Mouse (Mus musculus) olfactory bulb, adult 2 months (tissue): ENCODE measurements around the gene Pde4a. TPM values are rescaled to one million over a fixed set of nuclear protein-coding genes. Genes with fewer than 3 reads are reported as not detected.

Source experiments
- H3K27ac ChIP-seq: fragments of 200-500 bp; 2 replicates; pipeline ENCODE4 v1.5.1; 2012; ENCODE audit warnings: low read depth, low read length; ENCODE audit not compliant: insufficient read depth
- H3K4me1 ChIP-seq: fragments of 200-500 bp; 2 replicates; pipeline ENCODE4 v1.6.1; 2012; ENCODE audit warnings: low read length; ENCODE audit not compliant: control insufficient read depth, insufficient read depth
- H3K4me3 ChIP-seq: fragments of 200-500 bp; 2 replicates; pipeline ENCODE4 v1.5.1; 2012; ENCODE audit warnings: mild to moderate bottlenecking, low read depth, low read length, moderate library complexity; ENCODE audit not compliant: insufficient read depth
- CTCF ChIP-seq: fragments of 200-500 bp; IDR thresholded peaks from 2 replicates; pipeline ENCODE4 v1.5.1; 2012; ENCODE audit warnings: low read depth, mild to moderate bottlenecking, low read length, moderate library complexity; ENCODE audit not compliant: insufficient read depth
- POLR2A ChIP-seq: fragments of 200-500 bp; IDR thresholded peaks from 2 replicates; pipeline ENCODE4 v1.6.1; 2012; ENCODE audit warnings: mild to moderate bottlenecking, low read depth, low read length, moderate library complexity; ENCODE audit not compliant: insufficient read depth
- WGBS: fragments of 180-500 bp; shearing (Covaris S2); methylation state at CpG from one replicate; pipeline ENCODE4 v1.1.7; 2018; 5-methylcytosine and 5-hydroxymethylcytosine counted together
- polyA plus RNA-seq: library from polyadenylated mRNA; stranded (reverse); fragments of >200 nt; gene quantifications from 2 replicates; pipeline ENCODE4 v1.2.4, GENCODE M21; 2012; ENCODE audit warnings: low replicate concordance; ENCODE audit not compliant: missing spikeins, insufficient read depth, insufficient read length

The Pde4a gene
- polyA plus RNA-seq, 1 experiment = not detected

GRCm38 (mm10) chr9:21243826-21244427, 78.4 kb downstream of the Pde4a start:
- TF ChIP-seq POLR2A (no peak), CTCF (no peak)
- H3K4me1 ChIP-seq = peaks cover 18% of the 10 kb centered on the region
- H3K27ac ChIP-seq = no peak overlapping the region
- H3K4me3 ChIP-seq = peak overlapping the region; percentile 44
- 10% methylated on average over 42 of the region's 42 CpGs for WGBS

GRCm38 (mm10) chr9:21244428-21245112, 79.1 kb downstream of the Pde4a start:
- under 1% methylated on average over 72 of the region's 72 CpGs for WGBS
- no peak overlapping the region for H3K27ac ChIP-seq

GRCm38 (mm10) chr9:21245113-21245487, 79.6 kb downstream of the Pde4a start:
- H3K4me3 ChIP-seq = peak overlapping the region; percentile 44
- peaks cover 15% of the 10 kb centered on the region for H3K4me1 ChIP-seq
- H3K27ac ChIP-seq = no peak overlapping the region
- TF ChIP-seq POLR2A (no peak), CTCF (no peak)
- 3% methylated on average over 16 of the region's 16 CpGs for WGBS

More at GRCm38 (mm10) chr9:21244428-21245112, 79.1 kb downstream of the Pde4a start:
- Histone ChIP-seq H3K4me3 (peak overlapping the region; percentile 44), H3K4me1 (peaks cover 17% of the 10 kb centered on the region)
- TF ChIP-seq POLR2A (no peak), CTCF (no peak)

- Histone ChIP-seq H3K27ac (no peak overlapping the region), H3K4me1 (peaks cover 15% of the 10 kb centered on the region), H3K4me3 (no peak overlapping the region)
- WGBS = 97% methylated on average over 1 of the region's 1 CpGs
- TF ChIP-seq POLR2A (no peak), CTCF (no peak)
These were observed 80.8 kb downstream of the Pde4a start for GRCm38 (mm10) chr9:21246342-21246741.

- Histone ChIP-seq H3K4me3 (no peak within 1 kb of the TSS), H3K27ac (no peak within 1 kb of the TSS), H3K4me1 (peaks cover 15% of the 10 kb centered on the region)
- WGBS = 6% methylated on average over 29 of the region's 30 CpGs
- TF ChIP-seq CTCF (no peak), POLR2A (no peak)
These were observed 82.8 kb downstream of the Pde4a start, which contains the start of gene S1pr5 for GRCm38 (mm10) chr9:21248326-21248725. TSS of gene S1pr5 (minus strand) at chr9:21248443.

- no peak overlapping the region for H3K4me3 ChIP-seq
- TF ChIP-seq POLR2A = no peak
- no peak for TF ChIP-seq CTCF
- H3K4me1 ChIP-seq = peaks cover 4% of the 10 kb centered on the region
- 58% methylated on average over 17 of the region's 17 CpGs for WGBS
- H3K27ac ChIP-seq = no peak overlapping the region
These were observed 84.4 kb downstream of the Pde4a start for GRCm38 (mm10) chr9:21249629-21250508.

- peaks cover 4% of the 10 kb centered on the region for H3K4me1 ChIP-seq
- H3K27ac ChIP-seq = no peak overlapping the region
- WGBS = 57% methylated on average over 2 of the region's 2 CpGs
- TF ChIP-seq CTCF (no peak), POLR2A (no peak)
- no peak overlapping the region for H3K4me3 ChIP-seq
These were observed 85.0 kb downstream of the Pde4a start for GRCm38 (mm10) chr9:21250509-21250908.

GRCm38 (mm10) chr9:21251116-21251735, 85.7 kb downstream of the Pde4a start:
- Histone ChIP-seq H3K4me1 (peaks cover 4% of the 10 kb centered on the region), H3K27ac (no peak overlapping the region), H3K4me3 (no peak overlapping the region)
- TF ChIP-seq CTCF (no peak), POLR2A (no peak)
- whole genome bisulfite sequencing = 83% methylated on average over 13 of the region's 13 CpGs
